ENCODE assay signal across 14 mouse cellular contexts in genomic region chr12:12284521-12284920, GRCm38 (mm10). TPM values are rescaled to one million over a fixed set of nuclear protein-coding genes. Genes with fewer than 3 reads are reported as not detected.
DNase-seq lines count a peak whose midpoint lies in the region; ATAC-seq and TF ChIP-seq lines count a peak whose summit lies in the region.
"Had no signal": no experiment of that assay in that cellular context is flagged by ENCODE, and none has a peak within 500 bp of the region (broad histone marks: within the 10 kb centered on the region; RNA-seq: fewer than 3 reads in every experiment).

No protein-coding gene starts in this region.

- H3K27ac ChIP-seq in heart, embryonic 13.5 days (replicated peaks) = peak overlapping the region; percentile 20; the same call in 1 of the 2 replicates
- no peak overlapping the region for H3K27ac ChIP-seq in intestine, postnatal 0 days (ENCODE audit: low read depth, low read length)
- H3K27ac ChIP-seq in cerebellum, adult 2 months (ENCODE audit: insufficient read depth, low read length) = no peak overlapping the region
- H3K27ac ChIP-seq: forebrain, embryonic 13.5 days; limb, embryonic 15.5 days had no signal

- TF ChIP-seq CTCF in lung, adult 2 months (IDR thresholded peaks at IDR 0.05; ENCODE audit: insufficient read depth, low read length) = no peak
- TF ChIP-seq CTCF in intestine, postnatal 0 days (IDR thresholded peaks at IDR 0.05; ENCODE audit: low read depth) = no peak
- TF ChIP-seq CTCF in cerebellum, adult 2 months (IDR thresholded peaks at IDR 0.05; ENCODE audit: borderline replicate concordance, insufficient read depth, low read depth, low read length) = no peak

- ATAC-seq in heart, embryonic 13.5 days (ENCODE audit: extremely low read depth, insufficient number of reproducible peaks, low FRiP score, low TSS enrichment) = no peak
- no peak for ATAC-seq in intestine, postnatal 0 days
- ATAC-seq: forebrain, embryonic 13.5 days had no signal

- no peak overlapping the region for H3K4me2 ChIP-seq in heart, embryonic 13.5 days
- H3K4me2 ChIP-seq in intestine, postnatal 0 days (replicated peaks; ENCODE audit: low read depth) = no peak overlapping the region
- H3K4me2 ChIP-seq: forebrain, embryonic 13.5 days; limb, embryonic 15.5 days; lung, embryonic 14.5 days had no signal

- H3K27me3 ChIP-seq in heart, embryonic 13.5 days (replicated peaks) = no peaks in the 10 kb centered on the region
- H3K27me3 ChIP-seq in intestine, postnatal 0 days (replicated peaks; ENCODE audit: control insufficient read depth, insufficient read depth, low read length) = no peaks in the 10 kb centered on the region
- H3K27me3 ChIP-seq in cerebellum, adult 2 months (ENCODE audit: control insufficient read depth, insufficient read depth, low read length) = no peaks in the 10 kb centered on the region
- H3K27me3 ChIP-seq: forebrain, embryonic 13.5 days; limb, embryonic 15.5 days had no signal

- no peaks in the 10 kb centered on the region for H3K9me3 ChIP-seq in heart, embryonic 13.5 days
- no peaks in the 10 kb centered on the region for H3K9me3 ChIP-seq in intestine, postnatal 0 days (ENCODE audit: control insufficient read depth)
- H3K9me3 ChIP-seq: forebrain, embryonic 13.5 days; limb, embryonic 15.5 days had no signal

- no peak for TF ChIP-seq POLR2A in lung, adult 2 months (IDR thresholded peaks at IDR 0.05; ENCODE audit: borderline replicate concordance, extremely low read depth, low read depth, low read length)
- no peak for TF ChIP-seq POLR2A in cerebellum, adult 2 months (IDR thresholded peaks at IDR 0.05; ENCODE audit: borderline replicate concordance, insufficient read depth, low read length)

- no peak overlapping the region for H3K4me3 ChIP-seq in lung, adult 2 months (replicated peaks; ENCODE audit: extremely low read depth, low read depth, low read length)
- no peak overlapping the region for H3K4me3 ChIP-seq in heart, embryonic 13.5 days
- no peak overlapping the region for H3K4me3 ChIP-seq in intestine, postnatal 0 days (ENCODE audit: low read depth, low read length)
- H3K4me3 ChIP-seq in cerebellum, adult 2 months (replicated peaks; ENCODE audit: insufficient read depth, low read depth, low read length) = no peak overlapping the region
- H3K4me3 ChIP-seq: forebrain, embryonic 13.5 days; limb, embryonic 15.5 days had no signal

- WGBS in lung, adult 2 months = 66% methylated on average over 6 of the region's 6 CpGs
- WGBS in heart, embryonic 13.5 days = 47% methylated on average over 6 of the region's 6 CpGs
- WGBS in intestine, postnatal 0 days = 73% methylated on average over 6 of the region's 6 CpGs
- WGBS in cerebellum, adult 2 months = 82% methylated on average over 6 of the region's 6 CpGs

- no peaks in the 10 kb centered on the region; the same call in 1 of the 2 replicates for H3K4me1 ChIP-seq in lung, adult 2 months (ENCODE audit: control insufficient read depth, insufficient read depth, low read length)
- peaks cover 71% of the 10 kb centered on the region for H3K4me1 ChIP-seq in heart, embryonic 13.5 days
- no peaks in the 10 kb centered on the region for H3K4me1 ChIP-seq in intestine, postnatal 0 days (replicated peaks; ENCODE audit: control insufficient read depth, insufficient read depth, low read length)
- H3K4me1 ChIP-seq in cerebellum, adult 2 months (ENCODE audit: control insufficient read depth, insufficient read depth, low read length) = peaks cover 10% of the 10 kb centered on the region; the same call in 1 of the 2 replicates

- peaks cover 3% of the 10 kb centered on the region; the same call in 1 of the 2 replicates for H3K36me3 ChIP-seq in heart, embryonic 13.5 days
- no peaks in the 10 kb centered on the region for H3K36me3 ChIP-seq in intestine, postnatal 0 days (ENCODE audit: control insufficient read depth, insufficient read depth)
- H3K36me3 ChIP-seq: limb, embryonic 15.5 days had no signal

- DNase-seq in adrenal gland, postnatal 14 days = peak; percentile 52
- no peak for DNase-seq in adrenal gland, adult 8-10 months
- DNase-seq in lung, adult 18-20 months = peak; percentile 36 to 52
- no peak for DNase-seq in lung, adult 2 months
- peak; percentile 57 for DNase-seq in lung, postnatal 14 days
- no peak for DNase-seq in cerebellum, adult 2 months
- DNase-seq: cerebellum, adult 9-10 months; embryo, embryonic 11 days; lung, embryonic 14.5 days; thymus, postnatal 36 days had no signal

- H3K9ac ChIP-seq in heart, embryonic 13.5 days = no peak overlapping the region
- H3K9ac ChIP-seq in intestine, postnatal 0 days (ENCODE audit: low read depth, low read length) = no peak overlapping the region
- H3K9ac ChIP-seq: forebrain, embryonic 13.5 days; limb, embryonic 15.5 days; lung, embryonic 14.5 days had no signal

RNA-seq across cellular contexts. Expression of gene Fam49a, which starts 22.6 kb away (rescaled TPM):
- total RNA-seq in adrenal gland, postnatal 14 days (2021) = 22.0 and 27.3 TPM in 2 replicates
- total RNA-seq in adrenal gland, adult 8-10 months (2022) = 10 to 100 TPM; 18.2 to 25.3 (median 21.5) TPM
- 9.0 and 10.4 TPM in 2 replicates for polyA plus RNA-seq in lung, adult 2 months (2012; rRNA removed)
- polyA plus RNA-seq in heart, embryonic 13.5 days (2015; fragmentation: Nextera tagmentation; extraction: Ambion mirVana) = 27.8 and 29.0 TPM in 2 replicates
- polyA plus RNA-seq in intestine, postnatal 0 days (2015; fragmentation: Nextera tagmentation; extraction: Ambion mirVana) = 4.2 and 4.4 TPM in 2 replicates
- 19.6 and 21.7 TPM in 2 replicates for polyA plus RNA-seq in cerebellum, adult 2 months (2012; rRNA removed)

Comparison
In these comparisons a context has a peak if more than half of its experiments do, and no peak if none do; other contexts are left out.
1. DNase-seq: peak in adrenal gland, postnatal 14 days (single experiment), lung, adult 18-20 months (2 of 2) and lung, postnatal 14 days (single experiment); none in adrenal gland, adult 8-10 months (single experiment), lung, adult 2 months (single experiment) and cerebellum, adult 2 months (0 of 2).